Mouse (Mus musculus): ENCODE data around the gene Gkn3. TPM values are rescaled to one million over a fixed set of nuclear protein-coding genes. Genes with fewer than 3 reads are reported as not detected.

The Gkn3 gene
- total and polyA plus RNA-seq, 3 experiments: 1.7 to 2.1 (median 1.9) TPM

GRCm38 (mm10) chr6:87424037-87424816 is 35.5 kb upstream of the Gkn3 start:
- H3K27ac ChIP-seq: no peak overlapping the region

GRCm38 (mm10) chr6:87422304-87422703 is 33.6 kb upstream of the Gkn3 start:
- intact Hi-C loops (cut with DNase I): no loop called here

More at GRCm38 (mm10) chr6:87424037-87424816, 35.5 kb upstream of the Gkn3 start:
- Histone ChIP-seq H3K4me1 (ENCODE audit: control insufficient read depth, insufficient read depth, low read length) (peaks cover 3% of the 10 kb centered on the region), H3K79me2 (replicated peaks; ENCODE audit: control insufficient read depth, insufficient read depth, low read length) (no peaks in the 10 kb centered on the region), H3K4me3 (peak overlapping the region; percentile 23), H3K9ac (ENCODE audit: low read depth, low read length) (no peak overlapping the region), H3K27me3 (ENCODE audit: control insufficient read depth, insufficient read depth, low read length) (no peaks in the 10 kb centered on the region; the same call in 1 of the 2 replicates), H3K36me3 (ENCODE audit: control insufficient read depth, insufficient read depth, low read length) (no peaks in the 10 kb centered on the region)
- peak in 1 of 2 experiments; percentile 23 for DNase-seq
- intact Hi-C loops (cut with DNase I): no loop called here
- TF ChIP-seq CTCF (IDR thresholded peaks at IDR 0.05): 0 out of 2 replicates have a peak, but pooled peaks have one; percentile 13
- TF ChIP-seq EP300 (IDR thresholded peaks at IDR 0.05; ENCODE audit: insufficient read depth, low read depth, low read length): no peak
- WGBS: 14% methylated on average over 19 of the region's 19 CpGs

GRCm38 (mm10) chr6:87412011-87412410 is 23.3 kb upstream of the Gkn3 start:
- Histone ChIP-seq H3K27ac (no peak overlapping the region), H3K79me2 (replicated peaks; ENCODE audit: control insufficient read depth, insufficient read depth, low read length) (no peaks in the 10 kb centered on the region), H3K36me3 (ENCODE audit: control insufficient read depth, insufficient read depth, low read length) (no peaks in the 10 kb centered on the region), H3K4me3 (no peak overlapping the region), H3K27me3 (ENCODE audit: control insufficient read depth, insufficient read depth, low read length) (no peaks in the 10 kb centered on the region), H3K4me1 (ENCODE audit: control insufficient read depth, insufficient read depth, low read length) (no peaks in the 10 kb centered on the region), H3K9ac (ENCODE audit: low read depth, low read length) (no peak overlapping the region)
- intact Hi-C loops (cut with DNase I): no loop called here
- DNase-seq: no peak
- no peak for TF ChIP-seq EP300 (IDR thresholded peaks at IDR 0.05; ENCODE audit: insufficient read depth, low read depth, low read length)
- TF ChIP-seq CTCF (IDR thresholded peaks at IDR 0.05): no peak
- no peak for TF ChIP-seq POLR2A (IDR thresholded peaks at IDR 0.05; ENCODE audit: insufficient read depth, low read depth, low read length)
- 44% methylated on average over 3 of the region's 3 CpGs for WGBS

More at GRCm38 (mm10) chr6:87422304-87422703, 33.6 kb upstream of the Gkn3 start:
- TF ChIP-seq POLR2A (IDR thresholded peaks at IDR 0.05; ENCODE audit: insufficient read depth, low read depth, low read length) (no peak), EP300 (IDR thresholded peaks at IDR 0.05; ENCODE audit: insufficient read depth, low read depth, low read length) (no peak), CTCF (IDR thresholded peaks at IDR 0.05) (no peak)
- H3K27me3 ChIP-seq (ENCODE audit: control insufficient read depth, insufficient read depth, low read length): no peaks in the 10 kb centered on the region; the same call in 1 of the 2 replicates
- no peak overlapping the region for H3K27ac ChIP-seq
- no peak overlapping the region for H3K4me3 ChIP-seq
- no peak for DNase-seq
- 27% methylated on average over 7 of the region's 7 CpGs for WGBS
- no peak overlapping the region for H3K9ac ChIP-seq (ENCODE audit: low read depth, low read length)
- no peaks in the 10 kb centered on the region for H3K36me3 ChIP-seq (ENCODE audit: control insufficient read depth, insufficient read depth, low read length)
- H3K4me1 ChIP-seq (ENCODE audit: control insufficient read depth, insufficient read depth, low read length): peaks cover 3% of the 10 kb centered on the region
- no peaks in the 10 kb centered on the region for H3K79me2 ChIP-seq (replicated peaks; ENCODE audit: control insufficient read depth, insufficient read depth, low read length)

- WGBS: 25% methylated on average over 6 of the region's 6 CpGs
- no peak for DNase-seq
- Histone ChIP-seq H3K79me2 (replicated peaks; ENCODE audit: control insufficient read depth, insufficient read depth, low read length) (no peaks in the 10 kb centered on the region), H3K4me1 (ENCODE audit: control insufficient read depth, insufficient read depth, low read length) (peaks cover 2% of the 10 kb centered on the region), H3K9ac (ENCODE audit: low read depth, low read length) (no peak overlapping the region), H3K4me3 (no peak overlapping the region), H3K36me3 (ENCODE audit: control insufficient read depth, insufficient read depth, low read length) (no peaks in the 10 kb centered on the region), H3K27ac (no peak overlapping the region), H3K27me3 (ENCODE audit: control insufficient read depth, insufficient read depth, low read length) (no peaks in the 10 kb centered on the region)
- intact Hi-C loops (cut with DNase I): no loop called here
- TF ChIP-seq POLR2A (IDR thresholded peaks at IDR 0.05; ENCODE audit: insufficient read depth, low read depth, low read length) (no peak), CTCF (IDR thresholded peaks at IDR 0.05) (no peak), EP300 (IDR thresholded peaks at IDR 0.05; ENCODE audit: insufficient read depth, low read depth, low read length) (no peak)
Measured at GRCm38 (mm10) chr6:87401456-87401855, 12.7 kb upstream of the Gkn3 start.

- WGBS: 30% methylated on average over 4 of the region's 4 CpGs
- no peak overlapping the region for H3K4me3 ChIP-seq
- intact Hi-C loops (cut with DNase I): loop anchor here (5.0 kb wide), 2 partner anchors 122 to 272 kb away; partner anchors contain the start of gene Aplf
- no peak overlapping the region for H3K9ac ChIP-seq (ENCODE audit: low read depth, low read length)
- no peaks in the 10 kb centered on the region for H3K36me3 ChIP-seq (ENCODE audit: control insufficient read depth, insufficient read depth, low read length)
- H3K27ac ChIP-seq: no peak overlapping the region
- H3K27me3 ChIP-seq (ENCODE audit: control insufficient read depth, insufficient read depth, low read length): peaks cover 2% of the 10 kb centered on the region; the same call in 1 of the 2 replicates
- H3K4me1 ChIP-seq (ENCODE audit: control insufficient read depth, insufficient read depth, low read length): peaks cover 2% of the 10 kb centered on the region
- TF ChIP-seq CTCF (IDR thresholded peaks at IDR 0.05) (no peak), EP300 (IDR thresholded peaks at IDR 0.05; ENCODE audit: insufficient read depth, low read depth, low read length) (no peak), POLR2A (IDR thresholded peaks at IDR 0.05; ENCODE audit: insufficient read depth, low read depth, low read length) (no peak)
- no peak for DNase-seq
- no peaks in the 10 kb centered on the region for H3K79me2 ChIP-seq (replicated peaks; ENCODE audit: control insufficient read depth, insufficient read depth, low read length)
Measured at GRCm38 (mm10) chr6:87399886-87400566, 11.3 kb upstream of the Gkn3 start.
